Comparison of ENCODE assay signal across 30 mouse cellular contexts in the genomic region with DNA sequence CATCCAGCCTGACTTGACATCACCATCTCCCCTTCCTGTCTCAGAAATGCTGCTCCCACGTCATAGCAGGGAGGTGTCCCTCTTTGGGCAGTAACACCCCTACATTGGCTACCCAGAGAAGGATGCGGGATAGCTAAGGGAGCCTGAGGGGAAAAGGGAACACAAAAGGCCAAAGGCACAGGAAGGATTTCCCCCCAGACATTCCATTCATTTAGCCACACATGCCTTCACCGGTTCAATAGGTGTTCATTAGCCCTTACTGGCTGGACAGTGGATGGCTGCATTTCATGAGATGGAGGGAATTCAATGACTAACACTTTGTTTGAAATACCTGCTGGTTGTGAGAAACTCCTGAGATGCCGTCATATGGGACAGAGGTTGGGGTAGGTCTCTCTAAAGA. TPM values are rescaled to one million over a fixed set of nuclear protein-coding genes. Genes with fewer than 3 reads are reported as not detected.
DNase-seq lines count a peak whose midpoint lies in the region; ATAC-seq and TF ChIP-seq lines count a peak whose summit lies in the region.
"Had no signal": no experiment of that assay in that cellular context is flagged by ENCODE, and none has a peak within 500 bp of the region (broad histone marks: within the 10 kb centered on the region; RNA-seq: fewer than 3 reads in every experiment).

No protein-coding gene starts in this region.

- peaks cover 90% of the 10 kb centered on the region for H3K4me1 ChIP-seq in heart, embryonic 10.5 days
- peaks cover 8% of the 10 kb centered on the region; the same call in 1 of the 2 replicates for H3K4me1 ChIP-seq in intestine, postnatal 0 days (replicated peaks; ENCODE audit: control insufficient read depth, insufficient read depth, low read length)
- peaks cover 39% of the 10 kb centered on the region for H3K4me1 ChIP-seq in intestine, embryonic 15.5 days (replicated peaks)
- H3K4me1 ChIP-seq in midbrain, embryonic 11.5 days (ENCODE audit: control insufficient read depth, insufficient read depth, low read length): peaks cover 37% of the 10 kb centered on the region
- H3K4me1 ChIP-seq in midbrain, embryonic 16.5 days (ENCODE audit: control insufficient read depth, insufficient read depth, low read length): peaks cover 21% of the 10 kb centered on the region

- no peak overlapping the region for H3K4me2 ChIP-seq in intestine, postnatal 0 days (replicated peaks; ENCODE audit: low read depth)
- H3K4me2 ChIP-seq in intestine, embryonic 15.5 days (replicated peaks): no peak overlapping the region
- H3K4me2 ChIP-seq in midbrain, embryonic 11.5 days: no peak overlapping the region
- no peak overlapping the region for H3K4me2 ChIP-seq in midbrain, embryonic 16.5 days (ENCODE audit: low read length)
- H3K4me2 ChIP-seq: embryonic facial prominence, embryonic 12.5 days; liver, embryonic 11.5 days; neural tube, embryonic 15.5 days; stomach, embryonic 15.5 days had no signal

- H3K9me3 ChIP-seq in heart, embryonic 10.5 days: no peaks in the 10 kb centered on the region
- no peaks in the 10 kb centered on the region for H3K9me3 ChIP-seq in intestine, postnatal 0 days (ENCODE audit: control insufficient read depth)
- H3K9me3 ChIP-seq in intestine, embryonic 15.5 days: no peaks in the 10 kb centered on the region
- H3K9me3 ChIP-seq in midbrain, embryonic 11.5 days (ENCODE audit: control insufficient read depth, low read length): no peaks in the 10 kb centered on the region
- no peaks in the 10 kb centered on the region for H3K9me3 ChIP-seq in midbrain, embryonic 16.5 days (replicated peaks; ENCODE audit: control insufficient read depth, low read length, poor library complexity, severe bottlenecking)
- H3K9me3 ChIP-seq: embryonic facial prominence, embryonic 12.5 days; midbrain, embryonic 15.5 days; neural tube, embryonic 15.5 days; stomach, embryonic 15.5 days had no signal

- TF ChIP-seq CTCF in intestine, postnatal 0 days (IDR thresholded peaks at IDR 0.05; ENCODE audit: low read depth): no peak

- H3K4me3 ChIP-seq in heart, embryonic 10.5 days: no peak overlapping the region
- no peak overlapping the region for H3K4me3 ChIP-seq in intestine, postnatal 0 days (ENCODE audit: low read depth, low read length)
- H3K4me3 ChIP-seq in intestine, embryonic 15.5 days (replicated peaks): no peak overlapping the region
- no peak overlapping the region for H3K4me3 ChIP-seq in midbrain, embryonic 11.5 days (ENCODE audit: low read depth, low read length)
- H3K4me3 ChIP-seq in midbrain, embryonic 16.5 days (ENCODE audit: low read depth, low read length): no peak overlapping the region
- H3K4me3 ChIP-seq: embryonic facial prominence, embryonic 12.5 days; erythroblast, embryonic 14.5 days; gastrocnemius, adult 2 months; neural tube, embryonic 15.5 days; stomach, embryonic 15.5 days had no signal

- intact Hi-C loops in heart, postnatal 25 days (cut with DNase I): no loop called here

- ATAC-seq in intestine, postnatal 0 days: no peak
- no peak for ATAC-seq in intestine, embryonic 15.5 days
- ATAC-seq in midbrain, embryonic 11.5 days (ENCODE audit: low FRiP score): peak; percentile 12; the same call in 1 of the 2 replicates
- ATAC-seq in midbrain, embryonic 16.5 days: no peak
- ATAC-seq: forebrain, postnatal 0 days had no signal

- no peaks in the 10 kb centered on the region for H3K27me3 ChIP-seq in heart, embryonic 10.5 days (ENCODE audit: insufficient read depth, poor library complexity, severe bottlenecking)
- H3K27me3 ChIP-seq in intestine, postnatal 0 days (replicated peaks; ENCODE audit: control insufficient read depth, insufficient read depth, low read length): no peaks in the 10 kb centered on the region
- no peaks in the 10 kb centered on the region for H3K27me3 ChIP-seq in intestine, embryonic 15.5 days (replicated peaks)
- no peaks in the 10 kb centered on the region for H3K27me3 ChIP-seq in midbrain, embryonic 11.5 days (ENCODE audit: control insufficient read depth, insufficient read depth, low read length)
- H3K27me3 ChIP-seq in midbrain, embryonic 16.5 days (ENCODE audit: control insufficient read depth, insufficient read depth, low read depth, low read length): no peaks in the 10 kb centered on the region
- H3K27me3 ChIP-seq: embryonic facial prominence, embryonic 12.5 days; midbrain, embryonic 15.5 days; neural tube, embryonic 15.5 days; stomach, embryonic 15.5 days had no signal

- 0 out of 2 replicates have a peak overlapping the region, but pooled peaks have one; percentile 37 for H3K9ac ChIP-seq in intestine, postnatal 0 days (ENCODE audit: low read depth, low read length)
- H3K9ac ChIP-seq in intestine, embryonic 15.5 days: no peak overlapping the region
- no peak overlapping the region for H3K9ac ChIP-seq in midbrain, embryonic 11.5 days (ENCODE audit: low read length)
- no peak overlapping the region for H3K9ac ChIP-seq in midbrain, embryonic 16.5 days (ENCODE audit: low read depth, low read length)
- H3K9ac ChIP-seq: embryonic facial prominence, embryonic 12.5 days; forebrain, postnatal 0 days; midbrain, embryonic 15.5 days; neural tube, embryonic 15.5 days; stomach, embryonic 15.5 days had no signal

- no peak for DNase-seq in heart, embryonic 10.5 days (ENCODE audit: low spot score)
- no peak for DNase-seq in heart, postnatal 25 days (ENCODE audit: low spot score)
- no peak for DNase-seq in midbrain, embryonic 11.5 days (ENCODE audit: low spot score, missing footprints)
- DNase-seq in frontal cortex, postnatal 10 days (ENCODE audit: low spot score in 2 of 2): no peak
- DNase-seq: adrenal gland, adult 8-10 months; cerebellum, adult 9-10 months; forebrain, postnatal 0 days; gastrocnemius, adult 2 months; kidney, adult 8-10 months; kidney, postnatal 4 days; lung, adult 2 months; right cerebral cortex, postnatal 25 days; thymus, adult 18-20 months; thymus, postnatal 4 days had no signal

- peak overlapping the region; percentile 54; the same call in 1 of the 2 replicates for H3K27ac ChIP-seq in heart, embryonic 10.5 days
- peak overlapping the region; percentile 55 for H3K27ac ChIP-seq in intestine, postnatal 0 days (ENCODE audit: low read depth, low read length)
- no peak overlapping the region for H3K27ac ChIP-seq in intestine, embryonic 15.5 days
- no peak overlapping the region for H3K27ac ChIP-seq in midbrain, embryonic 11.5 days (ENCODE audit: low read depth, low read length)
- H3K27ac ChIP-seq in midbrain, embryonic 16.5 days (ENCODE audit: low read length): no peak overlapping the region
- H3K27ac ChIP-seq: embryonic facial prominence, embryonic 12.5 days; gastrocnemius, adult 2 months; midbrain, embryonic 15.5 days; neural tube, embryonic 15.5 days; stomach, embryonic 15.5 days had no signal

- peaks cover 19% of the 10 kb centered on the region for H3K36me3 ChIP-seq in heart, embryonic 10.5 days
- H3K36me3 ChIP-seq in intestine, postnatal 0 days (ENCODE audit: control insufficient read depth, insufficient read depth): no peaks in the 10 kb centered on the region; the same call in 1 of the 2 replicates
- no peaks in the 10 kb centered on the region for H3K36me3 ChIP-seq in intestine, embryonic 15.5 days
- H3K36me3 ChIP-seq in midbrain, embryonic 11.5 days (ENCODE audit: control insufficient read depth, insufficient read depth, low read length): peaks cover 4% of the 10 kb centered on the region; the same call in 1 of the 2 replicates
- H3K36me3 ChIP-seq in midbrain, embryonic 16.5 days (ENCODE audit: control insufficient read depth, insufficient read depth, low read length): no peaks in the 10 kb centered on the region
- H3K36me3 ChIP-seq: midbrain, embryonic 15.5 days; neural tube, embryonic 15.5 days; stomach, embryonic 15.5 days had no signal

- WGBS in heart, embryonic 10.5 days: 67% methylated on average over 4 of the region's 4 CpGs
- 86% methylated on average over 4 of the region's 4 CpGs for WGBS in intestine, postnatal 0 days
- WGBS in intestine, embryonic 15.5 days: 83% methylated on average over 4 of the region's 4 CpGs
- WGBS in midbrain, embryonic 11.5 days: 44% methylated on average over 4 of the region's 4 CpGs
- WGBS in midbrain, embryonic 16.5 days: 40% methylated on average over 4 of the region's 4 CpGs

RNA-seq across cellular contexts. Expression of a gene that starts 18.1 kb away (rescaled TPM):
- 24.7 and 33.2 TPM in 2 replicates for polyA plus RNA-seq in heart, embryonic 10.5 days (2016; fragmentation: Nextera tagmentation; extraction: Ambion mirVana)
- total RNA-seq in heart, postnatal 25 days (2021): 1 to 10 TPM; 2.3 to 3.5 TPM
- 15.8 and 19.1 TPM in 2 replicates for polyA plus RNA-seq in intestine, postnatal 0 days (2015; fragmentation: Nextera tagmentation; extraction: Ambion mirVana)
- polyA plus RNA-seq in intestine, embryonic 15.5 days (2015; fragmentation: Nextera tagmentation; extraction: Ambion mirVana): 15.9 and 16.6 TPM in 2 replicates
- 35.7 and 40.2 TPM in 2 replicates for polyA plus RNA-seq in midbrain, embryonic 11.5 days (2014; fragmentation: Nextera tagmentation; extraction: Ambion mirVana)
- polyA plus RNA-seq in midbrain, embryonic 16.5 days (2015; fragmentation: Nextera tagmentation; extraction: Ambion mirVana): 7.4 and 10.4 TPM in 2 replicates
- total RNA-seq: CH12.LX; granulocyte monocyte progenitor cell, adult 5-6 weeks had no signal
- polyA plus RNA-seq: erythroblast, embryonic 14.5 days had no signal

RNA-seq across cellular contexts. Expression of a gene that starts 40.2 kb away (rescaled TPM):
- 7.1 and 7.4 TPM in 2 replicates for polyA plus RNA-seq in heart, embryonic 10.5 days (2016; fragmentation: Nextera tagmentation; extraction: Ambion mirVana)
- total RNA-seq in heart, postnatal 25 days (2021): under 1 TPM; 0.49 to 0.67 TPM
- polyA plus RNA-seq in intestine, postnatal 0 days (2015; fragmentation: Nextera tagmentation; extraction: Ambion mirVana): 5.3 and 7.9 TPM in 2 replicates
- 4.4 and 5.4 TPM in 2 replicates for polyA plus RNA-seq in intestine, embryonic 15.5 days (2015; fragmentation: Nextera tagmentation; extraction: Ambion mirVana)
- polyA plus RNA-seq in midbrain, embryonic 11.5 days (2014; fragmentation: Nextera tagmentation; extraction: Ambion mirVana): 10.1 and 11.3 TPM in 2 replicates
- 3.0 and 3.2 TPM in 2 replicates for polyA plus RNA-seq in midbrain, embryonic 16.5 days (2015; fragmentation: Nextera tagmentation; extraction: Ambion mirVana)
- total RNA-seq: CH12.LX; gastrocnemius, adult 2 months; granulocyte monocyte progenitor cell, adult 5-6 weeks; megakaryocyte progenitor cell, adult 5-6 weeks had no signal
- polyA plus RNA-seq: erythroblast, embryonic 14.5 days had no signal

RNA-seq across cellular contexts. Expression of a gene that starts 54.7 kb away (rescaled TPM):
- polyA plus RNA-seq in heart, embryonic 10.5 days (2016; fragmentation: Nextera tagmentation; extraction: Ambion mirVana): not detected in 2 replicates
- not detected for total RNA-seq in heart, postnatal 25 days (2021)
- polyA plus RNA-seq in intestine, postnatal 0 days (2015; fragmentation: Nextera tagmentation; extraction: Ambion mirVana): 88.4 and 127 TPM in 2 replicates
- 1.2 TPM in 2 replicates for polyA plus RNA-seq in intestine, embryonic 15.5 days (2015; fragmentation: Nextera tagmentation; extraction: Ambion mirVana)
- not detected in 2 replicates for polyA plus RNA-seq in midbrain, embryonic 11.5 days (2014; fragmentation: Nextera tagmentation; extraction: Ambion mirVana)
- not detected in 2 replicates for polyA plus RNA-seq in midbrain, embryonic 16.5 days (2015; fragmentation: Nextera tagmentation; extraction: Ambion mirVana)
- total RNA-seq: adrenal gland, adult 8-10 months; CH12.LX; forebrain, postnatal 0 days; gastrocnemius, adult 2 months; granulocyte monocyte progenitor cell, adult 5-6 weeks; hematopoietic stem cell, adult 5-6 weeks; layer of hippocampus, postnatal 10 days; megakaryocyte progenitor cell, adult 5-6 weeks had no signal
- polyA plus RNA-seq: cortical plate, adult 2 months; embryonic facial prominence, embryonic 12.5 days; erythroblast, embryonic 14.5 days; forebrain, postnatal 0 days; limb, embryonic 11.5 days; liver, embryonic 11.5 days; midbrain, embryonic 15.5 days; neural tube, embryonic 15.5 days had no signal

Comparison
In these comparisons a context has a peak if more than half of its experiments do, and no peak if none do; other contexts are left out.
1. H3K27ac ChIP-seq: peak in heart, embryonic 10.5 days (single experiment) and intestine, postnatal 0 days (single experiment); none in intestine, embryonic 15.5 days (single experiment), midbrain, embryonic 11.5 days (single experiment) and midbrain, embryonic 16.5 days (single experiment).
2. RNA of a gene that starts 54.7 kb away (polyA plus RNA-seq): 88.4 to 127 TPM in intestine, postnatal 0 days; 1.2 TPM in intestine, embryonic 15.5 days, not detected in heart, embryonic 10.5 days, not detected in midbrain, embryonic 11.5 days and not detected in midbrain, embryonic 16.5 days; every median in the first group is over 10 times any median in the second.